Mouse (Mus musculus) cerebellum, adult 18-20 months (tissue): Measurements from ENCODE around the gene Mpz.

ENCODE experiments used
- DNase-seq, 2 experiments: peaks; one replicate each; pipeline ENCODE4 v3.0.0; 2021

The Mpz gene

DNA sequence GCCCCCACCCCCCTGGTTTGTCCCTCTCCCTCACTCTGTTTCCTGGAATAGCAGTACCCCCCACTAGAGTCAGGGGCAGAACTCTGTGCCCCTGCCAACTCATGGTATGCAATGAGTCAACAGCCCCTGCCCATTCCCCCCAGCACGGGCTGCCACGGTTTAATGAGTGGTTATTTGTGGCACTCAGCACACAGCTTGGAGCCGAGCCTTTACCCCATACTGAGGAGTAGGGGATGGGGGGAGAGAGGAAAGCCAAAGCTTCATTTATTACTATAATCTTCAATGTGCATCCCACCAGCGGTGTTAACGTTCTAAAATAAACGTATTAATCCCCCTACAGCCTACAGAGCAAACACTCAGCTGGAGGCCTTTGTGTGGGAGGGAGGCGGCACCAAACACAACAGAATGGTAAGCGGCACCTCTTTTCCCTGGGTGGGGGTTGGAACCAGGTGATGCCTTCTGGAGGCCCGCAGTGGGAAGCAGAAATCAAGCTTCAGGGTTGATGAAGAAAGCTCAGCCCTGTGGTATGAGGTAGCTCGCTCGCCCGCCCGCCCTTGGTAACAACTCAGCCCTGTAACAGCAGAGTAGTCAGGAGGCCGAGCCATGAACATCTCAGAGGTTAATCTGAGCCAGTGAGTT is 39.1 kb downstream of the Mpz start:
- DNase-seq: no peak

DNA sequence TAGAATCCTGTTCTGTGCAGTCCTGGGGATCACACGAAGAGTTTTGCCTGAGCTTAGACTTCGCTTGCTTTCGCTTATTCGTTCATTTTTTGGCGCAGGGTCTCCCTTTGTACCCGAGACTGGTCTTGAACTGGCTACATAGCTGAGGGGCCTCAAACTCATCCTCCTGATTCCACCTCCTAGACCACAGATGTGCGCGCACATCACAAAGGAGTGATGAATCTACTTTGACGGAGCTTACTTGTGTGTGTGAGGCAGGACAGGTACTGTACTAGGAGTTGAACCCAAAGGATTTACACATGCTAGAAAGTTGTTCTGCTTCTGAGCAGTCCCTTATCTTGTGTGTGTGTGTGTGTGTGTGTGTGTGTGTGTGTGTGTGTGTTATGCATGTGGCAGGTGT is 40.3 kb downstream of the Mpz start:
- no peak for DNase-seq

DNA sequence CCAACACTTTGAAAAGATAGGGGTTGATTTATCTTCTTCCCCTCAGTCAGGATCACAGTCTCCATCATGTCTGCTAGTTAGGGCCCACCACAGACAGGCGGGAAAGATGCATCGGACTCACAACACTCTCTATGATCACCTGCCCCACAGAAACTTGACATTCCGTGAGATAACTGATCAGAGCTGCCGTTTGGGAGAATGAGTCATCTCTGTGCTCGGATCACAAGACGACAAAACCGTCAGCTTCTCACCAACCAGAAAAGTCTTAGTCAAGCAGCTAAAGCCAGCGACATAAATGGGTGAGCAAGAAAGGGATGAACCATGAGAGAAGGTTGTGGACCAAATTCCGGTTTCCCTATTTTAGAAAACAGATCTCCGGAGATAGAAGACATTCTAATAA is 41.8 kb downstream of the Mpz start:
- no peak for DNase-seq

DNA sequence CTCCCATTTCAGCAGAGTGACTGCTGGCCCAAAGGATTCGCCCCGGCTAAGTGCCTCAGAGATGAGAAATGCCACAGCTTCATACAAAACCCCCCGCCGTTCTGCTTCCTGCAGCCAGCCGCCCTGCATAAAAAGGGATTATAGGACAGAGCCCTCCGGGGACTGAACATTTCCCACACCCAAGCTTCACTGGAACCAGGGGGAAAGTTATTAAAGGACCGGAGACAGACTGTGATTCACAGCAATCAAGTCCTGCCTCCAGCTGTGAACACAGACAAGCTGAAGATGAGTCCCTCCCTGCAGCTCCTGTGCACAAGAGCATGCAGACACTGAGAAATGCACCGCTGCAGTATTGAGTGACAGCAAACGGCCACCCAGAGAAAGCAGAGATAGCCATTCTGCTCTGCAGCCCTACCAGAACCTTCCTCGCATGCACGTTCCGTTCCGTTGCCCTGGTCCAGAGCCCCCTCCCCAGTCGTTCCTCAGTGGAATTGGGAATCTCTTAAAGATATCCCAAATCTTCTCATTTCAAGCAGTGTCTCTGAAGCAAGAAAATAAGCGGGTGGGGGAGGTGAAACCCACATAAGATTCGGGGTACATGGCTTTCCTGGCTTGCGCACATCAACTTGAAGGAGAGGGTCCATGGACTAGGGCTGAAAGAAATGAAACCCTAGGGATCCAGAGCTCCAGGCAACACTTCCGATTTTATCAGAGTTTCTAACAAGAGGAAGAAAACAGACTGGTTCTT is 42.8 kb downstream of the Mpz start:
- no peak for DNase-seq

DNA sequence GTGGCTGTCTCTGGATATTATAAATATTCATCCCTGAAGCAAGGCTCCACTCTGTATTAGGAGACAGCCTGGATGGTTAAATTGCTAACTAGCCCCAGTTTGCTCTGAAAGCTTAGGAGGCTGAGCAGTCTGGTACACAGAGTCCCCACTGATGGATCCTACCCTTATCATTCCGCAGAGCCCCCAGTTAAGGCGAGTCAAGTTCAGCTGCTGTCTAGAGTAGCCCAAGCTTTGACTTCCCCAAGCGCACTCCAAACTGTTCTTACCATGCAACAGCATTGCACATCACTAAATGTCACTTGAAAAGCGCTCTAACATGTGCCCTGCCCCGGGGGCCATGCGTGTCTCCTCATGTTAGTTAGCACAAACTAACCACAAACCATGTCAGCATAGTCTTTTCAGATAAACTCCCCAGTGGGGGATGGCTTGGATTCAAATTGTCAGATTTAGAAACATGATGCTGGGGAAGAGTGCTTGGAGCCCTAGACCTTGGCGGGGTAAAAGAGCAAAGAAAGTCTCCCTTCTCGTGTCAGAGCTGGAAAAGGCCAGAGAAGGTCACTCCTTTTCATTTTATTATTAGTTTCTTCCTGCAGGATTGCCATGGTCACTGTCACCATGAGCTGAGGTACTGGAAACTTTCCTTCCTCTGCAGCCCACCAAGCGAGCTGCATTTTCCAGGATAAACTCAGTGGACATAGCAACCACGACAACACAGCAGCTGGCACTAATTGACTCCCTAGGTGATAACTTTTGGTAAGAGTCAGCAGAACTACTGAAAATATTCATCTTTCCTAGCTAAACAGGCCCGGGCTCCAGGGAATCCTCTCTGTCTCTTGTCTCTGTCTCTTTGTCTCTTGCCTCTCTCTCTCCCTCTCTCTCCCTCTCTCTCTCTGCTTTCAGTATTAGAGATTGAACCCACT is 43.7 kb downstream of the Mpz start:
- no peak for DNase-seq

DNA sequence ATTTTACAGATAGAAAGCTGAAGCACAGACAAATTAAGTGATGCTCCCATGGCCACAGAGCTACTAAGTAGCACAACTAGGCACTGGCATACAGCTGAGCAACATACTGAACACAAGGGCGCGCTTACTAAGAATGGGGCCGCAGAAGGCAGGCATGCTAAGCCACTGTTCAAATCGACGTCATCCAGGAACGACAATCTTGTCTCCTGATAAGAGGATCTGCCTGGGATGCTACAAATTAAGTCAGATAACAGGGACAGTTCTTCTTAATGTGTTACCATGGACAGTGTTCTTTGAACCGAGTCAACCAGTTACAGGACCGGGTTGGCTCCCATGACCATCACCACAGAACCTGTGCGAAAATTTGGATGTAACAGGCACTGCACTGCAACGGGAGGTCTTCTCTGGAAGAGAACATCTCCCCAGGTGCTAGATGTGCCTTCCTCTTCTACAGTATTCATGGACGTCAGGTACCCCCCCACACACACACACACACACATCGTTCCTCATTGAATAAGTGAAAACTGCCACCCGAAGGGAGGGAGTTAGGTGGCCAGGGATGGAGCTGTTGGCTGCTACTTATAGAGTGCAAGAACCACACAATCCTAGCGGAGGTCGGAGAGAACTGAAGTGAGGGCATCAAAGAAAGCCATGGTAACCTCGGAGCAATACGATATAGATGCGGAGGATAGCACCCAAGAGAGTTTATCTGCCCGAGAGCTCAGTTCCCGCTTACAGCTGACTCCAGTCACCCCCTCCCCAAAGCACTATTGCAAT is 44.7 kb downstream of the Mpz start:
- no peak for DNase-seq

DNA sequence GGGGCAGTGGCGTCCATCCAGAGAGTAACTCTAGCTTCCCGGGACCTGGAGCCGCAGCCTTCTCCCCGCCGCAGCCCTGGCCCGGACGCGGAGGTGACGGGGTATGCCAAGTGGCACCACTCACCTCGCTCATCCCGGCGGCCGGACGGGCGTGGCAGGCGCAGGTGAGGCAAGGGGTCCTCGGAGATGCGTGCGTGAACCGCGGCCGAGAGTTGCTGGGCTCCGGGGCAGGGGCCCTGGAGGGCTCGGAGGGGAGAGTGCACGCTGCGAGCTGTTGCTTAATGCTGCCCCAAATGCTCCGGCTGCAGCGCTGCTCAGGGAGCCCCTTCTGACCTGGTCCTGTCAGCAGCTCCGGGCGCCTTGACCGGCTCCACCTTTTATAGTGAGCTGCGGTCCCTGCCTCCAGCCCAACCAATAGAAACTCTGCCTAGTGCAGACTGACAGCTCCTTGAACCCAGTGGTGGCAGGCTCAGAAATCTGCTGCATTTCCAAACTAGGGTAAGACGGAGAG is 45.4 kb downstream of the Mpz start, which contains the start of gene Pcp4l1:
Pcp4l1 (minus strand) TSS at position 382 of the 511 bp plus-strand sequence.
- peak; percentile 35 to 36 for DNase-seq

DNA sequence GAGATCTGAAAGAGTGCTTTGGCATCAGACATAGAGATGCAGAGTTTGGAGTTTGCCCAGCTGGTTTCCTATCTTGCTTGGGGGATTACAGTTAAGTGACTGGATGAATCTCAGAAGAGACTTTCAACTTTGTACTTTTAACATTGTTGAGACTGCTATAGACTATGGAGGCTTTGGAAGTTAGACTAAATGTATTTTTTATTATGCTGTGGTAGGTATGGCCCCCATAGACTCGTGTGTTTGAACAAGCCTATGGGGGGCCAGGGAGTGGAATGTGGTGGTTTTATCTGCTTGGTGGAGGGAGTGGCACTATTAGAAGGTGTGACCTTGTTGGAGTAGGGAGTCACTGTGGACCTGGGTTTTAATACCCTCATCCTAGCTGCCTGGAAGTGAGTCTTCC is 49.0 kb downstream of the Mpz start:
- no peak for DNase-seq

DNA sequence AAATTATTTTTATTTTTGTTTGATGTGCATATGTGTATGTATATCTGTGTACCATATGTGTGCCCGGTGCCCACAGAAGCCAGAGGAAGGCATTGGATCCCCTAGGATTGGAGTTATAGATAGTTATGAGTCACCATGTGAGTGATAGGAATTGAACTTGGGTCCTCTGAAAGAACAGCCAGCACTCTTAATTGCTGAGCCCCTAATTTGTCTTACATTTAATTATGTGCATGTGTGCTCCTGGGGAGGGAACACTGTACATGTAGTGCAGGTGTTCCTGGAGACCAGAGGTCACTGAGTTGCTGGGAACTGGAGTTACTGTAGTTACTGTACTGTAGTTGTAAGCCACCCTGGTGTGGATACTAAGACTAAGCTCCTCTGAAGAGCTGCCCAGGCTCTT is 50.3 kb downstream of the Mpz start:
- no peak for DNase-seq

DNA sequence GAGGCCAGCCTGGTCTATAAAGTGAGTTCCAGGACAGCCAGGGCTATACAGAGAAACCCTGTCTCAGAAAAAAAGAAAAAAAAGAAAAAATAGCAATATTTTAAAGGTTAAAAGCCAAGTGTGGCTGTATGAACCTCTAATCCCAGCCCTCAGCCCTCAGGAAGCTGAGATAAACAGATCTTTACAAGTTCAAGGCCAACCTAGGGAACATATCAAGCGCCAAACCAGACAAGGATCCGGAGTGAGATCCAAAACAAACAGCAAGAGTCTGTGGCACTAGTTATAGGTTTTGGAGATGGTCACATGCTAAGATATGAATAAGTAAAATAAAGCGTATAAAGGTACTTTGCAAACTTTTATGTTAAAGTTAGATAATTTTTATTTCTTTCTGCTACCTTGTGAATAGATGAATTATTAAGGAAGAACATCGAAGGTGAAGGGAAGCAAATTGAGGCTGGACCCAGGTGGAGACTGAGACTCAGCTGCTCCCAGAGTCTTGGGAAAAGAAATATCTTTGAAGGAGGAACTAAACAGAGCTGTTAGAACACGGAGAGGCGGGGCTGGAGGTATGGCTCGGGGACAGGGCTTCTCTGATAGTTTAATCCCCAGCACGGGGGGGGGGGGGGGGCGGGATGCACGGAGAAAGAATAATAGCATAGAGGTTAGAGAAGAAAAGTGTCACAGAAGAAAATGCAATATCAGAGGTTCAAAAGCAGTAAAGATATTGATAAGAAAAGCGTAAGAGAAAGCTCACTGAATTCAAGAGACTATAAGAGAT is 53.1 kb downstream of the Mpz start:
- no peak for DNase-seq

DNA sequence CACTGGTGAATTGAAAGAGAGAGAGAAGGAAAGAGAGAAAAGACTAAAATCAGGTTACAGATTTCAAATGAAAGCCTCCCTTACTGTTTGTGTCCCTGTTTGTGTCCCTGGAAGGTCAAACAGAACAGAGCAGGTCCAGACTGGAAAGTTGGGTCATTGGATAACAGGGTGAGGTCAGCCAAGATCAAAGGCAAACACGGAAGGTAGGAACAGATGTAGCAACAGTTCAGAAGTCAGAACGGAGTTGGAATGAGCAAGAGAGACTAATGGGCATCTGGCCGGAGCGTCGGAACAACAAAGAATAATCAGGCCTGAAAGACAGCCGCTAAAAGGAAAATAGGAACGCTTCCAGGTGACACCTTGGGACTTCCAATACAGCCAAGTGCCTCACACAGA is 53.7 kb downstream of the Mpz start:
- no peak for DNase-seq

DNA sequence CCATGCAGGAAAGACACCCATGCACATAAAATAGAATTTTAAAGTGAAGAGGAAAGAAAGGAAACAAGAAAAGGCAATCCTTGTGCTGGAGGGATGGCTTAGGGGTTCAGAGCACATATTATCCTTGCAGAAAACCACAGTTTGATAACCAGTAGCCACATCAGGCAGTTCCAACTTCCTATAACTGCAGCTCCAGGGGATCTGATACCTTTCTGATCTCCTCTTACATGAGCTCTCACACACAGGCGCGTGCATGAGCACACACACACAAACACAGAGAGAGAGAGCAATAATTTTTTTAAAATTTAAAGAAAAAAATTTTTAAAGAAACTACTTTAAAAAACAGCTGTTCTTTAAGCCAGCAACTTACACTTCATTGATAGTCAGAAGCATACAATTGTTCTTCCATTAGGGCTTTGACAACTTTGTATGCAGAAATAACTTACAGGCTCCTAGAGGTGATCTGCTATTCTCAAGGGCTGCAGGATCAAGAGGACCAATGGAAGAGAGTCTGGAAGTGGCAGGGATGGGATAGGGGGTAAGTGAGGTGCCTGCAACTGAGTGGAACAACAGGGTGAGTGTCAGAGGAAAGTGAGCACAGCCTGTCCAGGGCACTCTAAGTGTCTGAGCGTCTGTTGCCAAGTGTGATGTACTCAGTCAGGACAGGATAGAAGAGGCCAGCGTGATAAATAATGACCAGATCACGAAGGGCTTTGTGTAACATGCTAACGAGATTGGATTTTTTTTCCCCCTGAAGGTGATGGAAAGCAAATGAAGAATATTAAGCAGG is 55.4 kb downstream of the Mpz start:
- DNase-seq: no peak

DNA sequence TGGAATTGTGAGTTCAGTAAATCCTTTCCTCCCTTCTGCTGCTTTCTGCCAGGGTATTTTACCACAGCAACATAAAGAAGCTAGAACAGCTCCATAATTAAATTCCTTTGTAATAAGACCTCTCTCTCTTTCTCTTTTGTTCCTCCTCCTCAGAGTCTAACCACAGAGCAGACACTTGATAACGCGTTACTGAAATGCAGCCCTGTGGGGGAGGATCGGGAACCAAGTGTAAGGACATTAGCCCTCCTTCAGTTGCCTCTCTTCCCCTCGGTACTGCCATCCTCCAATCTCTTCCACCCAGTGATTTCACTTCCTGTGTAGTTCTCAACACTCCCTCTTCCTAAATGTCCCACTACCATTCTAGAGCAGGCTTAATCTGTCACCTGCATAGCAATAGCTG is 58.9 kb downstream of the Mpz start:
- no peak for DNase-seq
